Mouse (Mus musculus) bone marrow, adult 2 months (tissue): ENCODE measurements around the gene Rrbp1.

Experiments used
- CTCF ChIP-seq: fragments of 200-500 bp; IDR thresholded peaks from 2 replicates; pipeline ENCODE4 v1.5.1; 2011; ENCODE audit warnings: low read length, control low read depth; ENCODE audit not compliant: control insufficient read depth, insufficient read depth
- POLR2A ChIP-seq: fragments of 200-500 bp; IDR thresholded peaks from 2 replicates; pipeline ENCODE4 v1.6.1; 2011; ENCODE audit warnings: low read depth, mild to moderate bottlenecking, control low read depth, low read length, borderline replicate concordance; ENCODE audit not compliant: control insufficient read depth

DNA sequence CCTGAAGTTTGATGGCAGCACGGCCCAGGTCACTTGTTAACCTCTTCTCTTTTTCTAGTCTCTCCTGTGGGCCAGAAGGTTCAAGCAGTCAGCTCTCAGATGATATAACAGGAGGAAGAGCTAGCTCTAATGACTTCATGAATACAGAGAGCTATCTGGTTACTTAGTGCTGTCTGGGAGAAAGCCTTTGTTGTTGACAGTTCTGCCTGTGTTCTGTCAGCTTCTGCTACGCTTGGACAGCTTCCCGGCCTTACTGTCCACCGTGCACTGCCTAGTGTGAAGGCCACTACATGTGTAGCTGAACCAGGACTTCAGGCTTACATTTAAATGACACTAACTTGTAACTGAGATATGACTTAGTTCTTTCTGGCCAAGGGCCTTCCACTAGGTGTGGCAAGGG, 62.6 kb downstream of the Rrbp1 start:
- TF ChIP-seq POLR2A: no peak
- TF ChIP-seq CTCF: no peak
